Mouse (Mus musculus): ENCODE measurements at regions not wholly inside any gene's neighbourhood (a gene's known extent, or its start where the extent isn't known, plus 50 kb on each side); places are given as distances from the start of the nearest gene placed in this dataset.

GRCm38 (mm10) chr2:45859901-45860331, 742.7 kb upstream of the Zeb2 start:
- no peak for DNase-seq (ENCODE audit: low spot score)

- no peak for DNase-seq (ENCODE audit: low spot score)
These were observed 742.2 kb upstream of the Zeb2 start for GRCm38 (mm10) chr2:45859445-45859844.

GRCm38 (mm10) chr2:45850018-45850605, 732.9 kb upstream of the Zeb2 start:
- DNase-seq (ENCODE audit: low spot score) = no peak

GRCm38 (mm10) chr2:45840389-45840788, 723.2 kb upstream of the Zeb2 start:
- no peak for DNase-seq (ENCODE audit: low spot score)

GRCm38 (mm10) chr2:45836546-45837221, 719.5 kb upstream of the Zeb2 start:
- DNase-seq (ENCODE audit: low spot score) = no peak

- no peak for DNase-seq (ENCODE audit: low spot score)
These were observed 700.9 kb upstream of the Zeb2 start for GRCm38 (mm10) chr2:45817945-45818719.

GRCm38 (mm10) chr2:45814741-45815140, 697.5 kb upstream of the Zeb2 start:
- no peak for DNase-seq (ENCODE audit: low spot score)

GRCm38 (mm10) chr2:45805329-45805728, 688.1 kb upstream of the Zeb2 start:
- DNase-seq (ENCODE audit: low spot score) = no peak

- DNase-seq (ENCODE audit: low spot score) = no peak
These were observed 682.9 kb upstream of the Zeb2 start for GRCm38 (mm10) chr2:45800131-45800530.

GRCm38 (mm10) chr2:45793561-45793960, 676.4 kb upstream of the Zeb2 start:
- DNase-seq (ENCODE audit: low spot score) = no peak

GRCm38 (mm10) chr2:45789739-45790138, 672.5 kb upstream of the Zeb2 start:
- DNase-seq (ENCODE audit: low spot score) = no peak

- DNase-seq (ENCODE audit: low spot score) = no peak
These were observed 670.7 kb upstream of the Zeb2 start for GRCm38 (mm10) chr2:45787732-45788390.

GRCm38 (mm10) chr2:45786787-45787186, 669.6 kb upstream of the Zeb2 start:
- no peak for DNase-seq (ENCODE audit: low spot score)

- DNase-seq (ENCODE audit: low spot score) = no peak
These were observed 668.5 kb upstream of the Zeb2 start for GRCm38 (mm10) chr2:45785684-45786083.

- DNase-seq (ENCODE audit: low spot score) = no peak
These were observed 666.6 kb upstream of the Zeb2 start for GRCm38 (mm10) chr2:45783634-45784412.

- no peak for DNase-seq (ENCODE audit: low spot score)
These were observed 660.3 kb upstream of the Zeb2 start for GRCm38 (mm10) chr2:45777466-45777865.

GRCm38 (mm10) chr2:45776485-45777135, 659.4 kb upstream of the Zeb2 start:
- no peak for DNase-seq (ENCODE audit: low spot score)

- DNase-seq (ENCODE audit: low spot score) = no peak
These were observed 658.5 kb upstream of the Zeb2 start for GRCm38 (mm10) chr2:45775691-45776090.

- DNase-seq (ENCODE audit: low spot score) = no peak
These were observed 657.2 kb upstream of the Zeb2 start for GRCm38 (mm10) chr2:45774416-45774815.

- no peak for DNase-seq (ENCODE audit: low spot score)
These were observed 640.0 kb upstream of the Zeb2 start for GRCm38 (mm10) chr2:45757176-45757575.

GRCm38 (mm10) chr2:45756395-45756794, 639.2 kb upstream of the Zeb2 start:
- DNase-seq (ENCODE audit: low spot score) = no peak
